Mouse (Mus musculus): Measurements from ENCODE around the gene Ugt1a5.

GRCm38 (mm10) chr1:88217144-88217543, 51.3 kb downstream of the Ugt1a5 start:
- no peak for TF ChIP-seq POLR2A (IDR thresholded peaks at IDR 0.05; ENCODE audit: low read depth, low read length)
- no peak for TF ChIP-seq CTCF (IDR thresholded peaks at IDR 0.05; ENCODE audit: extremely low read depth, insufficient read depth, insufficient read length, insufficient replicate concordance)
